Mouse (Mus musculus) spleen, adult 2 months (tissue): ENCODE measurements at regions not wholly inside any gene's neighbourhood (a gene's known extent, or its start where the extent isn't known, plus 50 kb on each side); places are given as distances from the start of the nearest gene placed in this dataset.

Experiments
- CTCF ChIP-seq: fragments of 200-500 bp; IDR thresholded peaks from 2 replicates; pipeline ENCODE4 v1.5.1; 2011; ENCODE audit warnings: mild to moderate bottlenecking, inconsistent platforms; ENCODE audit not compliant: insufficient read depth, insufficient read length, insufficient replicate concordance; ENCODE audit errors: extremely low read depth
- POLR2A ChIP-seq: fragments of 200-500 bp; IDR thresholded peaks from 2 replicates; pipeline ENCODE4 v1.6.1; 2011; ENCODE audit warnings: low read depth, low read length, inconsistent platforms

GRCm38 (mm10) chr4:47948789-47949188, 96.2 kb upstream of the Nr4a3 start:
- TF ChIP-seq CTCF (no peak), POLR2A (no peak)
